Mouse (Mus musculus) skeletal muscle tissue, postnatal 0 days (tissue): ENCODE results near the gene Rtn4r. TPM values are rescaled to one million over a fixed set of nuclear protein-coding genes. Genes with fewer than 3 reads are reported as not detected.

ENCODE experiments used
- microRNA-seq, 2 experiments: library from miRNA; unstranded; fragments of <30 nt; microRNA quantifications; one replicate each; pipeline ENCODE4; 2016
- polyA plus RNA-seq: library from polyadenylated mRNA; unstranded; fragments of >200 nt; fragmentation: Nextera tagmentation; extraction: Ambion mirVana; gene quantifications from 2 replicates; pipeline ENCODE4 v1.2.1, GENCODE M21; 2015

Rtn4r gene
- polyA plus RNA-seq = 0.26 and 0.37 TPM in 2 replicates

DNA sequence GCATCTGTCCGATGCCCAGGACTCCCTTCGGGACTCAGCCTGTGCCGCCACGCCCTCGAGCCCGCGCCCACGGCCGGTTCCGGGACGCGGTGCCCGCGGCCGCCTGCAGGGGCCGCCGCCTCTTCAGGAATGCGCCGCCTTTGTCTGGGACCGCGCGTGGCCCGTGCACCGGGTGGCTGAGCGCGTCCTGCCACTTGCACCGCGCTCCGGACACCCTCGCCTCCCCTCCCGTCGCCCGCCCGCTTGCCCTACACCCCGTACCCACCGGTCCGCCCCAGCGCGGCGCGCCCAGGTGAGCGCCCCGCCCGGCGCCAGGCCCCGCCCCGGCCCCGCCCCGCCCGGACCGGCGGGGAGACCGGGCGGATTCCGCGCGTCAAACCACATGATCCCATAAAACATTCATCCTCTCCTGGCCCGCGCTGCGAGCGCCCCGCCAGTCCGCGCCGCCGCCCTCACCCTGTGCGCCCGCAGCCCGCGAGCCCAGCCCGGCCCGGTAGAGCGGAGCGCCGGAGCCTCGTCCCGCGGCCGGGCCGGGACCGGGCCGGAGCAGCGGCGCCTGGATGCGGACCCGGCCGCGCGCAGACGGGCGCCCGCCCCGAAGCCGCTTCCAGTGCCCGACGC lies at the start of gene Rtn4r:
TSS of gene Rtn4r (plus strand) at position 402 of the 621 bp plus-strand sequence.

Small RNA genes within 50 kb of the gene (microRNA-seq; reads per million reads assigned to microRNA genes)
- 0 reads per million in 2 experiments for gene Mir6366

Other genes starting within 250 kb of the Rtn4r start
- 0.12 TPM in 1 of 2 replicates, not detected in the other for gene Gm20518, start 236.0 kb upstream of the Rtn4r start, polyA plus RNA-seq
- 0.06 TPM in 1 of 2 replicates, not detected in the other for gene Tssk1, start 233.4 kb upstream of the Rtn4r start, polyA plus RNA-seq
- 27.3 and 28.6 TPM in 2 replicates for gene Dgcr2, start 229.1 kb upstream of the Rtn4r start, polyA plus RNA-seq
- gene Tssk2, start 229.0 kb upstream of the Rtn4r start, polyA plus RNA-seq = not detected in 2 replicates
- 16.1 and 17.6 TPM in 2 replicates for gene Ess2, start 216.3 kb upstream of the Rtn4r start, polyA plus RNA-seq
- not detected in 2 replicates for gene Gsc2, start 212.6 kb upstream of the Rtn4r start, polyA plus RNA-seq
- 12.0 and 57.5 TPM in 2 replicates for gene Slc25a1, start 199.4 kb upstream of the Rtn4r start, polyA plus RNA-seq
- not detected in 2 replicates for gene Vpreb2, start 147.2 kb upstream of the Rtn4r start, polyA plus RNA-seq
- 64.5 and 71.5 TPM in 2 replicates for gene Dgcr6, start 74.8 kb upstream of the Rtn4r start, polyA plus RNA-seq
- gene Prodh, start 37.4 kb upstream of the Rtn4r start, polyA plus RNA-seq = 5.5 and 7.0 TPM in 2 replicates
- gene Ccdc188, start 90.2 kb downstream of the Rtn4r start, polyA plus RNA-seq = not detected in 2 replicates
- 20.2 and 20.5 TPM in 2 replicates for gene Zdhhc8, start 107.5 kb downstream of the Rtn4r start, polyA plus RNA-seq
- gene Trmt2a, start 121.0 kb downstream of the Rtn4r start, polyA plus RNA-seq = 36.3 and 37.2 TPM in 2 replicates
- 151 and 209 TPM in 2 replicates for gene Ranbp1, start 121.1 kb downstream of the Rtn4r start, polyA plus RNA-seq
- 1.4 TPM in 1 of 2 replicates, not detected in the other for gene Gm49776, start 130.7 kb downstream of the Rtn4r start, polyA plus RNA-seq
- gene Dgcr8, start 161.6 kb downstream of the Rtn4r start, polyA plus RNA-seq = 10.9 and 13.9 TPM in 2 replicates
- gene Tango2, start 220.5 kb downstream of the Rtn4r start, polyA plus RNA-seq = 22.1 and 27.7 TPM in 2 replicates
- gene Arvcf, start 220.5 kb downstream of the Rtn4r start, polyA plus RNA-seq = 16.2 and 18.4 TPM in 2 replicates